Mouse (Mus musculus) liver (tissue): ENCODE measurements around the gene Pcnx2.

ENCODE experiments used
- DNase-seq: peaks from one replicate; pipeline ENCODE4 v3.0.0-alpha.2; 2020; ENCODE audit warnings: mixed read lengths

Gene Pcnx2

DNA sequence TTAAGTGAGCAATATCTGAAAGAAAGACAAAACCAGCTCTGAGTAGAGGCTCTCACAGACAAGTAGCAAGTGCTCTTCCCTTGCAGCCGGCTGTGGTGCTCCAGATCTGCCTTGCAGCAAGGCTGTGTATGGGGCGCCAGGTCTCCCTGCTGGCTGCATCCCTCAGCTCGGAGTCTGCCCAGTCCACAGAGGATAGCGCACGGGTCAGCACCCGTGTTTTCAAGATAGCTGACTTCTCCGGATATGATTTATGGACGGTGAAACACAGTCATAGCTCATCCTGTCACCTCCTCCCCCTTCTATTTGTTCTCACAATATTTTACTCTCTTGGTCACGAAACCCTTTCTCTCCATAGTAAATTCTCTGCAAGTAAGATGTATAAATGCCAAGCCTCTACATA, 79.3 kb downstream of the Pcnx2 start:
- no peak for DNase-seq

DNA sequence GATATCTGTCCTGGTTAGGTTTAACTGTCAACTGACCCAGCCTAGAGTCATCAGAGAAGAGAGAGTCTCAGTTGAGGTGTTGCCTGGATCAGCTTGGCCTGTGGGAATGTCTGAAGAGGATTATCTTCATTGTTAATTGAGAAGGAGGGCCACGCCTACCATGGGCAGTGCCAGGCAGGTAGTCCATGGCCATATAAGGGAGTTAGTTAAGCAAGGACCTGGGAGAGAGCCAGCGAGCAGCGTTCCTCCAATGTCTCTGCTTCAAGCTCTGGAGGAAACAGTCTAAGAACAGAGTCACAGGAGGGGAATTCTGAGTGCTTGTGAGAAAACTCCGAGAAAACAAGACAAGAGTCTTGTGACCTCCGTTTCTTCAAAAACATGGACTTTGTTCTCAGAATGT, 81.4 kb downstream of the Pcnx2 start:
- no peak for DNase-seq

DNA sequence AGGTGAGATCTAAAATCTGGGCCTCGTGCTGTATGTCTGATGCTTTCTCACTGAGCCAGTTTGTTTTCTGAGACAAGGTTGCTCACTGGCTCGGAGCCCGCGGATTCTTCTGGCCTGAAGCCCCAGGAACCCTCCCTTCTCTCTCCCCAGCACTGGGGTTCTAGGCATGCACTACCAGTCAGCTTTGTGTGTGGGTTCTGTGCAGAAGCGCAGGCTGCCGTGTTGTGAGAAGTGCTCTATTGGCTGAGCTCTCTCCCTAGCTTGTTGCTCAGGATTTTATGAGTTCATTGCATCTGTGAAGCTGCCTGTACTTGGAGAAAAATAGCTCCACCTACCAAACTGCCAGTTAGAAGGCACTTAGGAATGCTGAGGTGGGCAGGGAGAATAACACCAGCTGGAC, 89.3 kb downstream of the Pcnx2 start:
- DNase-seq = no peak

DNA sequence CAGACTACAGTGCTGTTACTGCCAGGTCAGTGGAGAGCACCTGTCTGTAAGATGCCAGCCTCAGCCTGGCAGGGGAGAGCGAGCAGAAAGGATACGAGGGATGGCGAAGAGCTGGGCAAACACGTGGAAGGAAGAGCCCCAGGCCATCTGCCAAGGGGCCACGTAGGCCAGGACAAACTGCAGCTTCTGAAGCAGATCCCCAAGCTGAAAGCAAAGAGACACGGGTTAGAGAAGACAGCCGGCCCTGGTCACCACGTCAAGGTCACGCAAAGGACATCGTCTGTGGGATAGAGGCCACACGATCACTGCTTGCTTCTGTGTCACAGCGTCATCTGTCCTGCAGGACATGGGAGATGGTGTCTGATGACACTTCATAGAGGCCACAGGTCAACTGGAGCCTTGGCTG, 90.2 kb downstream of the Pcnx2 start:
- no peak for DNase-seq

DNA sequence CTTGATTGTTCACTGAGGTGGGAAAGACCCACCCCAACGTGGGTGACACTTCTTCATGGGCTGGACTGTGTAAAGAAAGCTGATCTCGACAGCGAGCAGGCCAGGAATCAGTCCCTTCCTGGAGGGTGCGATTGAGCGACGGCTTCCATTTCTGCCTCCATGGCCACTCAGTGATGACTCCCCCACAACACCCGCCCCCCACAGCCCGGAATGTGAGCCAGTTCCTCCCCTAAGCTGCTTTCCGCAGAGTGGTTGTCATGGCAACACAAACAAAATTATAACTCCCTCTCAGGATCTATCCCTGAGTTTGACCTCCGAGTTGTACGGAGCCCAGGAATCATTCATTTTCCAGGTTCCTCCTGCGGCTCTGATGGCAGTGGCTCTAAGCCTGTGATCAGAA, 91.7 kb downstream of the Pcnx2 start:
- no peak for DNase-seq

DNA sequence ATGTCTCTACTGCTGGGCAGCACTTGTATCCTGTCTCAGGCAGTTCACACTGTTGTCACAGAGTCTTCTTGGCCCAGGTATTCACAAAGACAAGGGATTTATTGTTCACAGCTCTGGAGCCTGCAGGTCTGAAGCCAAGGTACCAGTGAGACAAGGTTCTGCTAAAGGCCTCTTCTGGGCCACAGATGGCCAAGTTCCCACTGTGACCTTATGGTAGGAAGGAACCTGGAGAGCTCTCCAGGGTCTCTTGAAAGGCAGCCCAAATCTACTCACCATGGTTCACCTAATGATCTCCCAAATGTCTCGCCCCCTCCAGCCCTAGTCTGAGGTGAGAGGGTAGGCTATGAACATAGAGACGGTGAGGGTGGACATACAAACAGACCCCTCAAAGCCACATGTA, 101.1 kb downstream of the Pcnx2 start:
- DNase-seq = no peak

DNA sequence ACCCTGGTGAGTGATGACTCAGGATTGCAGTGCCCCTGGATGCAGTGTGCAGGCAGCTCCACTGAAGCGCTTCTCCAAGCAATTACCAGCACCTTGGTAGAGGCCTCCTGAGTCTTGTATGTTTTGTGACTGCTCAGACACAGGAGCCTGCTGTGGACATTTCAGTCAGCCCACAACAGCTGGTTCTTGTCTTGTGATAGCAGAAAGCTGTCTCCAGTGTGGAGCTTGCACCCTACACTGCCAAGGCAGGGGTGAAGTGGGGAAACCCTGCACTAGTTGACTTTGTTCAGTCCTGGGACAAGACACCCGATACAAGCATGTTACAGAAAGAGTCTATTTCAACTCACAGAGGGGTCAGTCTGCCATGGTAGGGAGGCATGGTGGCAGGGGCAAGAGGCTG, 102.8 kb downstream of the Pcnx2 start:
- no peak for DNase-seq

DNA sequence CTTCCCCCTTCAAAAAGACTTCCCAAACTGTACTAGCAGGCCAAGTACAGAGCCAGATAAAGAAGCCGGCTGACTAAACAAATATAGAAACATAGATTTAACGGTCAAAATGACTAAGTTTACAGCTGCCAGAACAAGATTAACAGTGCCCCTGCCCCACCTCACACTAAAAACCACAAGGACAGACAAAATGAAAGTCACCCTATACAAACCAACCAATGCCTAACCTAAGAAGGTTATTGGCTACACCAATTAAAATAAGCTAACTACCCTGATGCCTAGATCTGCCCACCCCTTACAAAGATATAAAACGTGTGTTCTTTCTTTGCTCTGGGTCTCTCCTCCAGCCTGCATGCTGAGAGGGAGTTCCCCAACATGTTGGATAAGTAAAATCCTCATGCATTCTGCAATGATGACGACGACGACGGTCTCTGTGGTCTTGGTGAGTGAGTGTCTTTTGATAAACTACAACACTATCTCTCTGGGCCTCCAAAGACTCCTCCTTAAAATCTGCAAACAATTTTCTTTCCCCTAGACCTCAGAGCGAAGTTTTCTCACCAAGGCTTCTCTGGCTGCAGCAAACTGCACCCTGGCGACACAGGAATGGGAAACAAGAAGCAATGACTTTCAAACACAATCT, 105.2 kb downstream of the Pcnx2 start:
- DNase-seq = no peak

DNA sequence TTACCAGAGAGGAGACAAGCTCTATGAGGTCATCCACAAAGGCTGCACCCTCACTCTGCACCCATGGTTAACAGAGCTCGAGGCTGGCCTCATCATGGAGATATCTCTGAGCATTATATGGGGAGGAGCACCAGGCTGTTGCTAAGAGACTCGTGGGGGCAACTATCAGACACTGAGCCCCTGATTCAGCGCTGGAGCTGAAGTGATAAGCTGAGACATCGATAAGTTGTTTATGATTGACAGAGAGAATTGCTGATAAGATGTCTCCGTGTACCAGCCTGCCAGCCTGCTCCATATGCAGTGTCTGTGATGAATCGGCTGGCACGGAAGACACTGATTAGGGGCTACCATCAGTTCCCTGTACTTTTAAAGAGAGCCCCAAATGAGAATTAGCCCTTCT, 111.2 kb downstream of the Pcnx2 start:
- peak; percentile 16 for DNase-seq

DNA sequence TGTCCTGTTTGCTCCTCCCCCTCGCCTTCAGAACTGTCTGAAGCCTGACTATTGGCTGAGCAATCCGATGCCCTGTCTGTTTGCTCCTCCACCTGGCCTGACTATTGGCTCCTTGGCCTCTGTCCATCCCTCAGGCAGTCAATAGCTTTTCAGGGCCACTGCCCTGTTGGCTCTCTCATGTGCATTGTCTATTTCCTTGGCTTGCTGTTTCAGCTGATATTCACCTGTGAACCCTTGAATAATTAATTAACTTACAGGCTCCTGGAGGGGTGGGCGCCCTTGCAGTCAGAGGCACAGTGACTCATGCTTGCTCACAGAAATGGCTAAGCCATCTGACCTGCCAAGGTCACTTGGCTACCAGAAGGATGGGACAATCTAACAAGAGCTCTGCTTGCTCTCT, 116.0 kb downstream of the Pcnx2 start:
- DNase-seq = no peak

DNA sequence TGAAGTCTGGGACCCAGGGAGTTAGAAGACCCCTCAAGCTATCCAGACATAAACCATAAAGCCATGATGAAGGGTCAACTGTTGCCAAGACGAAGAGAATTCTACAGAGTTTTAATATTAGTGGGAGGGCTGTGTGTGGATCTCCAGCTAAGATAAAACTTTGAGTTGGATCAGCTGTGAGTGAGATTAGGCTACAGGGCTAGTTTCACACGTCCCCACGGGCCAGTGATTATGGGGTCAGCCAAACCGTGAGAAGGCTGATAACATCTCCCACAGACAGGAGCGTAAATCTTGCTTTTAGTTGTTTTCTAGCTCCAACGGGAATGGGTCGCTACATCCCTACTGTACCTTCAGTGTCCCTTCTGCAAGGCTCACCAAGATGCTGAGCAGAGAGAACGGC, 118.5 kb downstream of the Pcnx2 start:
- DNase-seq = no peak

DNA sequence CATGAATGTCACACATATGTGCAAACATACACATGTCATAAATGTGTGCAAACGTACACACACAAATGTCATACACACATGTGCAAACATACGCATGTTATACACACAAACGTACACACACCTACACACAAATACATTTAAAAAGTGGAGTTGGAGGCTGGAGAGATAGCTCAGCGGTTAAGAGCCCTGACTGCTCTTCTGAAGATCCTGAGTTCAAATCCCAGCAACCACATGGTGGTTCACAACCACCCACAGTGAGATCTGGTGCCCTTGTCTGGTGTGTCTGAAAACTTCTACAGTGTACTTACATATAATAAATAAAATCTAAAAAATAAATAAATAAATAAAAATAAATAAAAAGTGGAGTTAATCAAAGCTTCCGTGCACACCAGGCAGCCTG, 119.2 kb downstream of the Pcnx2 start:
- no peak for DNase-seq

DNA sequence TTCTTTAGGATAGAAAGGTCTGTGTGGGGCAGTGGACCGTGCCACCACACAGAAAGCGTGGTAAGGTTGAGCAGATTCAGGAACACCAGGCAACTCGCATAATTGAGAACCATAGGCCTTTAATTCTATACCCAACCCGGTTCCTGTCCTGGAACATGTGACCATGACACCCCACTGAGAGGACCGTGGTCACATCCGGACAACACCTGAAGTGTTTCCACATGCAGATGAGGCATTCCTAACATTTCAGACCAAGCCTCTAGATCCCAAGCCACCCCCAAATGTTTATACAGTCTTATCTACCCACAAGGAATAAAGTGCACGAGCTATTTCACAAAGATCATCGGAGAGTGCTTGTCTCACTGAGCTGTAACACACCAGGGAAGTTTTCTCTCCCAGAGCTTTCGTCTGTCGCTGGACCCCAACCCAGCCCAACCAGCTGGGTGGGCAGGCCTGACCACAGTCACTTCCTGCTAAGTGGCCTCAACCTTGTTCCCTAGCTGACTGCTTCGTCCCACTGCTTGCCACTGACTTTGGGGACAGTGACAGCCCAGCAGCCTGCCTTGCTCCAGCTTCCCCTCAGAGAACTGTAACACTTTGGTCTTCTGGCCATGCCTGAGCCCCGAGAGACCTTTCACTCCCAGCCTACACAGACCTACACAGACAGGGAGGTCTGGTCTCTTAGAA, 120.5 kb downstream of the Pcnx2 start:
- no peak for DNase-seq

DNA sequence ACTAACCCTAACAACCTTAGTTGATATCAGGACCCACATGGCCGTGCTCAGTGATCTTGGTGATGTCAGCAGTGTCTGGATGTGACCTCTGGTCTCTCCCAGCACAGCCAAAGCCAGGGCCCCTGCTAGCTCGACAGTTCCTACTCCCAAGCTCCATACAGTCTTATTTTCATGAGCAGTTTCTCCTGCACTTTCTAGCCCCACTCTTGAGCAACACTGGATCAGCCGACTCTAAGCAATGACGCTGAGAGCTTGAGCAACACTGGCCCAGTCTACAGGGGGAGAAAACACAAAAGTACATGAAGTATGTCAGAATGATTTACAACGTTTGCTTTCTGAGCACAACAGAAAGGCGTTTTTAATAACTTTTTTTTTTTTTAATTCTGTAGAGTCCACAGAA, 121.3 kb downstream of the Pcnx2 start:
- no peak for DNase-seq

DNA sequence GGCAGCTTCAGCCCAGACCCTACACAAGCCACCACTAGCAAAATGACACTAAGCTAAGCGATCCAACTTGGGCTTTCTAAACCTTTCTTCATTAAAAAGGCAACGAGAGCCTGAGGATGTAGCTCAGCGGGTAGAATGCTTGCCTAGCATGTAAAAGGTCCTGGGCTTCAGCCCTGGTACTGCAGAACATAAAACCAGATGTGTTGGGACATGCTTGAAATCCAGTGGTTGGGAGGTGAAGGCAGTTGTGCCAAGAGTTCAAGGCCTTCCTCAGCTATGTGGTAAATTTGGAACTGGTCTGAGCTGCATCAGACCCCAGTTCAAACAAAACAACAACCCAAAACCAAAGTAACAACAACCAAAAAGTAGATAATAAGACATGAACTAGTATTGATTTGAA, 121.8 kb downstream of the Pcnx2 start:
- no peak for DNase-seq

DNA sequence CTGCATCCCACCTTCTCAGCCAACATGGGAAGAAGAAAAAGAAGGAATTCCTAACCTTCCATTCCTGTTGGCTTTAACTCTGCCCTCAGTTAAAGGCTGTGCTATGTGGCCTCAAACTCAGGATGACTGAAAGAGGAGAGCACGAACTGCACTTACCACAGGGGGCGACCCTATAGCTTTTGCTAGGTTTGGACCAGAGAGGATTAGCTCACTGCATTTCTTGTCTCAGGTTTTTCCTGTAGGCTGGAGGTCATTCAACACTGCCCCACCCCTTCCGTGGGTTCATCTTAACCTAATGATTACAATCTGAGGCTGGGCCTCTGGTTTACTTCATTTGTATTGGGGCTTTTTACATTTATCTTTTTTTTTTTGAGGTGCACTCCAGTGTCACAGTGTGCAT, 123.1 kb downstream of the Pcnx2 start:
- DNase-seq = no peak

DNA sequence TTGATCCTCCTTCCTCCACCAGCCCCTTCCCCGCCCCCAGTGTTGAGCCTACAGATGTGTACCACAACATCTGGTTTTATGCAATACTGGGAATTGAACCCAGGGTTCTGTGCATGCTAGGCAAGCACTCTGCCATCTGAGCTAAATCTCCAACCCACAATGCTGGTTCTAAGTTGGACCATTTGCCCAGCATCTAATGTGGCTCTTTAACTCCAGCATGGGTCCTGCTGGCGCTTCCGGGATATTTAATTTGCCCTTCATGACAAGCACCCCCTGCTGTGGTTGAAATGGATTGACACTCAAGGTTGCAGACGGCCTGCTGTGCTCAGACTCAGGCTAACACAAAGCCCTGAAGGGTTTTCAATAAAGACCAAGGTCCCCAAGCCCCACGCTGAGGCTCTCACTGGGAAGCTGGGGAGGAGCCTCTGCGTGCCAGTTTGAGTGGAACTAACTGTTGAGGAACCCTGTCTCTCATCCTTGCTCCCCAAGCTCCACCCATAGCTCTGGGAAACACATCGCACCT, 124.8 kb downstream of the Pcnx2 start:
- DNase-seq = no peak

DNA sequence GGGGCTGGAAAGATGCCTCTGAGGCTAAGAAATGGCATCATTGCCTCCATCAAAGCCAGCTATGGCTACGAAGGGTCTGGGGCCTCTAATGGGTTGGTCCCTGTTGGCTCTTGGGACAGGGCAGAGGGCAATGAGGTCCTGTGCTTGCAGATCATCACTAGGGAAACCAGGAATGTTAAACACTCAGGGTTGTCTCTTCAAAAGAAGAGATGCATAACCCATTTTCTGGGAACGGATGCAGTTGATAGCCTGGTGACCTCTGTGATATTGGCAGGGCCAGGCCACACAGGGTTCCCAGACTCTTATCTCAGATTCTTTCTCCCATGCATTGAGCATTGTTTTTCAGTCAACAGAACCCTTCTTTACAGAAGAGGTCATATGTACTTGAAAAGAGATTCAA, 125.8 kb downstream of the Pcnx2 start:
- DNase-seq = no peak

DNA sequence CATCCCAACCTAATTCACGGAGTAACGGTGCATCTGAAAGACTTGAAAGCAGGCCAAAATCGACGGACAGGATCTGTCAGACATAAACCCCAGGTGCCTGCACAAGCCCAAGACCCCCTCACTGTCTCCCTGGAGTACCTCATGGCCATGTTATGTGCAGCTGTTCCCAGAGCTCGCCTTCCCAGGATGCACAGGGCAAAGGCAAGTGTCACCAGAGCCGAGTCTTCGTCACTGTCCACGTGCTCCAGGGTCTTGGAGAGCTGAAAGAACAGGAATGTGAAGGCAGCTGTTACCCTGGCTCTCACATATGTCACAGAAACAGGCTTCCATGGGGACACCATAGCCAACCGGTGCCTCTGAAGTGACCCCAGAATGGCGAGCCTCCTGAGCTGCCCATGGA, 130.0 kb downstream of the Pcnx2 start:
- no peak for DNase-seq

DNA sequence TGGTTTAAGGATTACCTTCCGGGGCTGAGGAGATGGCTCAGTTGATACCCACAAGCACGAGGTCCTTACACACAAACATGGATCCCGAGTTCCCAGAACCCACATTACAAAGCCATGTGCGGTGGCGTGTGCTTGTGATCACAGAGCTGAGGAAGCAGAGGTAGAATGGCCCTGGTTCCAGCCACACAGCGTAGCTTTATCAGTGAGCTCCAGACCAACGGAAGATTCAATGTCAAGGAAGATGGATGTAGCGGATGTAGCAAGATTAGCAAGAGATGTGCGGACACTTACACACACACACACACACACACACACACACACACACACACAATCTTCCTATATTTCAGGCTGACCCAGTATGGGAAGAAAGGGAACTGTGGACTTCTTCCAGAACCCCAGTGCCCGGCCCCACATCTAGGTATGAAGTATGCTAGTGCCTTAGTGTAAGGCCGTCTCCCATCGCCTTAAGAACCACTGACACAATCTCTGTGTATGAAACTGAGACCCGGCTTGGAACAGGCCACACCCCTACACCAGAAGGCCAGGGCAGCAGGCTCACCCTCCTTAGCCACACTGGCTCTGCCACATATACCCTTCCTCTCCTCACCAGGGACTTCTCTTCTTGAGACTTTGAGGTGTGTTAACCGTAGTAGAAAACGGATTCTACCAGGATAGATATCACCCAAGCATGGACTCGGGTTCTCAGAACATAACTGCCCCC, 134.9 kb downstream of the Pcnx2 start:
- DNase-seq = no peak

DNA sequence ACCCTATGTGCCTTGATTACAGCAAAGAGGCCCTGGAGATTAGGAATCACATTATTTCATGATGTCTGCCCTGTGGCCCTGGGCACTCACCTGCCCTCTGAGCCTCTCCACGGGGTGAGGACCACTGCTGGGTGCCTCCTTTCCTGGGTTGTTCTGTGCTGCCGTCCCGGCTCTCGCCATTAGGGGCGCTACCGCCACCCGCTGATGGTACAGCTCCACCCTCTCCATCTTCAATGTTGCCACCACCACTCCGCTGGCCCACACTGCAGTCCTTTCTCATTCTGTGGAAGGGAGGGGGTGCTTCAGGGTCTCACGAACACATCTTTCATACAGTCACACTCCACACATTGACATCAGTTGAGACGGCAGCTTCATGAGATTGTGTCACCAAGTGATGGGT, 139.1 kb downstream of the Pcnx2 start:
- DNase-seq = peak; percentile 51

DNA sequence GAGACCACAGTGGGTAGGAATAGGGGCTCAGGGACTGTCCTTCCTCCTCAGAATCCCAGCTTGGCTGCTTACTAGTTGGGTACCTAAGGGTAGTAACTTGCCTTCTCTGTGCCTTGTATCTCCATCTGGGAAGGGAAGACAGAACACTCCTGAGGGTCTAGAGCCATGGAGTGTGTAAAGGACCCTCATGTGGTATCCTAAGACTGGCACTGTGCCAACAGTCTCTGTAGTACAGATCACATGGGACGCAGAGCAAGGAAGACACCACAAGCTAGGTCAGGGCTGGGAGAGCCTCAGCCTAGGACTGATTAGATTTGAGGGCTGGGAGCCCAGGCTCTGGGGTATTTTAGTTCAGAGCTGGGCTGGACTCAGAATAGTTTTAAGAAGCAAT, 141.0 kb downstream of the Pcnx2 start:
- no peak for DNase-seq

DNA sequence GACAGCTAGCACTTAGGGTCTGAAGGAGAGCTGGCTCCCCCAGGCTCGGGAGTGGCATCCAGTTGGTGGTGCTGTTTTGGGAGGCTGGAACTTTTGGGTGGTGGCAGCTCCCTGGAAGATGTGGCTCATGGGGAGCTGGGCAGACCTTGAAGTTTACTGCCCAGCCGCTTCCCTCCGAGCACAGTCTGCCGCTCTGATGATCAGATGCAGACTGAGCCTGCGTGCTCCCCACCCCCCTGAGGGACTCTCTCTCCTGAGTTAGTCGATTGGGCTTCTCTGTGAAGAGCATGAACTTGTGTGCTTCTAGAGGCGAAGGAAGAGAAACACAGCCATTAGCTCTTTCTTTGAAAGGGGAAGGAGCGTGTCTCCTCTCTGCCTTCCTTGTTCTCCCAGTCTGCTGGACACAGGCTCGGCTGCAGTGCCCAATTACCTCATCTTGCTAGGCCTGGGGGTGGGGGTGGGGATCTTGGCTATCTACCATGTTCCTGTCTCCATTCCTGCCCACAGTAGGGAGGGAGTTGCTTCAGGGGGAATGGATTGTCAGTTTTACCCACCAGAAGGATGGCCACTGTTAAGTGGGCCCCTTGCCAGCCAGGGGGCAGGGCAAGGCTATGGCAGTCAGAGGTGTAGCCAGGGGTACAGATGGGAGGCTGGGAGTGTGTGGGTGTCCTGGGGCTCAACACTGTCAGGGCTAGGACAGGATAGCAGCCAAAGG, 141.6 kb downstream of the Pcnx2 start:
- DNase-seq = no peak

DNA sequence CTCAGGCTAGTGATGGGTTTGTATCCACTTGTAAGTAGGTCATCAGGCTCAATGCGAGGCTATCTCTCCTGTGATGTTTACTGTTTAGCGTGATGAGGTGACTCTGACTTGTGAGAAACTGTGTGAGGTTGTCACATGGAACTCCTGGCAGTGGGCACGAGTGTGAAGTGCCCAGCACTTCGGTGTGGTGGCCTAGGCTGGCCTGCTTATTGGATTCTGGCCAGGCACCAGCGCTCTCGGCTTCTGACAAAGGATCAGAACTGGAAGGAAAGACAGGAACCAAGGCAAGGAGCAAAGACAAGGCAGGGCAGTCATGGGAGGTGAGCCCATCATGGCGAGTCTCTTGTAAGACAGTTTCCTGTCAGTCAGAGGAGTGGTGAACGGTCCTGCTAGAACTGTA, 142.2 kb downstream of the Pcnx2 start:
- DNase-seq = no peak
